Mouse (Mus musculus): ENCODE results near the gene Traf3ip1. TPM values are rescaled to one million over a fixed set of nuclear protein-coding genes. Genes with fewer than 3 reads are reported as not detected.

Gene Traf3ip1
- polyA plus RNA-seq, 1 experiment from 2014 or later: 6.5 TPM

GRCm38 (mm10) chr1:91484011-91484346 lies 10.5 kb upstream of the Traf3ip1 start:
- Histone ChIP-seq H3K4me1 (replicated peaks; ENCODE audit: control insufficient read depth, insufficient read depth, low read length) (no peaks in the 10 kb centered on the region), H3K4me2 (replicated peaks) (no peak overlapping the region), H3K27me3 (ENCODE audit: control insufficient read depth, insufficient read depth, low read length) (no peaks in the 10 kb centered on the region), H3K9ac (no peak overlapping the region), H3K36me3 (replicated peaks; ENCODE audit: control insufficient read depth, insufficient read depth) (no peaks in the 10 kb centered on the region), H3K4me3 (replicated peaks; ENCODE audit: low read length) (no peak overlapping the region), H3K27ac (no peak overlapping the region), H3K9me3 (ENCODE audit: control insufficient read depth, low read length) (no peaks in the 10 kb centered on the region)
- ATAC-seq (ENCODE audit: low FRiP score) (no peak), DNase-seq (ENCODE audit: low spot score) (no peak)
- 71% methylated on average over 5 of the region's 5 CpGs for WGBS

GRCm38 (mm10) chr1:91485422-91485821 lies 9.0 kb upstream of the Traf3ip1 start:
- no peaks in the 10 kb centered on the region for H3K27me3 ChIP-seq (ENCODE audit: control insufficient read depth, insufficient read depth, low read length)
- ATAC-seq (ENCODE audit: low FRiP score) (no peak), DNase-seq (ENCODE audit: low spot score) (no peak)
- no peak overlapping the region for H3K27ac ChIP-seq
- no peak overlapping the region for H3K9ac ChIP-seq
- no peaks in the 10 kb centered on the region for H3K36me3 ChIP-seq (replicated peaks; ENCODE audit: control insufficient read depth, insufficient read depth)
- H3K4me3 ChIP-seq (replicated peaks; ENCODE audit: low read length): no peak overlapping the region
- no peak overlapping the region for H3K4me2 ChIP-seq (replicated peaks)
- no peaks in the 10 kb centered on the region for H3K9me3 ChIP-seq (ENCODE audit: control insufficient read depth, low read length)
- no peaks in the 10 kb centered on the region for H3K4me1 ChIP-seq (replicated peaks; ENCODE audit: control insufficient read depth, insufficient read depth, low read length)
- 73% methylated on average over 3 of the region's 3 CpGs for WGBS

- Histone ChIP-seq H3K9me3 (ENCODE audit: control insufficient read depth, low read length) (no peaks in the 10 kb centered on the region), H3K4me2 (replicated peaks) (no peak overlapping the region), H3K9ac (no peak overlapping the region), H3K4me1 (replicated peaks; ENCODE audit: control insufficient read depth, insufficient read depth, low read length) (no peaks in the 10 kb centered on the region), H3K27me3 (ENCODE audit: control insufficient read depth, insufficient read depth, low read length) (no peaks in the 10 kb centered on the region), H3K36me3 (replicated peaks; ENCODE audit: control insufficient read depth, insufficient read depth) (no peaks in the 10 kb centered on the region), H3K27ac (no peak overlapping the region), H3K4me3 (replicated peaks; ENCODE audit: low read length) (no peak overlapping the region)
- no peak for DNase-seq (ENCODE audit: low spot score)
- 79% methylated on average over 3 of the region's 3 CpGs for WGBS
- no peak for ATAC-seq (ENCODE audit: low FRiP score)
Measured at GRCm38 (mm10) chr1:91486165-91486564, 8.3 kb upstream of the Traf3ip1 start.

GRCm38 (mm10) chr1:91490322-91490721 lies 4.1 kb upstream of the Traf3ip1 start:
- no peak for ATAC-seq (ENCODE audit: low FRiP score)
- no peak for DNase-seq (ENCODE audit: low spot score)
- no peak overlapping the region for H3K9ac ChIP-seq
- no peaks in the 10 kb centered on the region for H3K36me3 ChIP-seq (replicated peaks; ENCODE audit: control insufficient read depth, insufficient read depth)
- H3K4me1 ChIP-seq (replicated peaks; ENCODE audit: control insufficient read depth, insufficient read depth, low read length): peaks cover 3% of the 10 kb centered on the region
- H3K4me2 ChIP-seq (replicated peaks): no peak overlapping the region
- H3K27ac ChIP-seq: no peak overlapping the region
- H3K27me3 ChIP-seq (ENCODE audit: control insufficient read depth, insufficient read depth, low read length): no peaks in the 10 kb centered on the region
- H3K4me3 ChIP-seq (replicated peaks; ENCODE audit: low read length): no peak overlapping the region
- whole genome bisulfite sequencing: 64% methylated on average over 1 of the region's 1 CpGs
- no peaks in the 10 kb centered on the region for H3K9me3 ChIP-seq (ENCODE audit: control insufficient read depth, low read length)

- no peaks in the 10 kb centered on the region for H3K27me3 ChIP-seq (ENCODE audit: control insufficient read depth, insufficient read depth, low read length)
- peaks cover 10% of the 10 kb centered on the region for H3K4me1 ChIP-seq (replicated peaks; ENCODE audit: control insufficient read depth, insufficient read depth, low read length)
- no peaks in the 10 kb centered on the region for H3K9me3 ChIP-seq (ENCODE audit: control insufficient read depth, low read length)
- H3K27ac ChIP-seq: no peak overlapping the region
- ATAC-seq (ENCODE audit: low FRiP score) (no peak), DNase-seq (ENCODE audit: low spot score) (no peak)
- no peak overlapping the region for H3K4me2 ChIP-seq (replicated peaks)
- H3K9ac ChIP-seq: no peak overlapping the region
- H3K4me3 ChIP-seq (replicated peaks; ENCODE audit: low read length): no peak overlapping the region
- no peaks in the 10 kb centered on the region for H3K36me3 ChIP-seq (replicated peaks; ENCODE audit: control insufficient read depth, insufficient read depth)
- WGBS: 9% methylated on average over 2 of the region's 2 CpGs
Measured at GRCm38 (mm10) chr1:91492740-91493139, 1.7 kb upstream of the Traf3ip1 start.

GRCm38 (mm10) chr1:91493938-91494337 lies 509 bp upstream of the Traf3ip1 start:
- no peaks in the 10 kb centered on the region; the same call in 1 of the 2 replicates for H3K36me3 ChIP-seq (replicated peaks; ENCODE audit: control insufficient read depth, insufficient read depth)
- H3K4me2 ChIP-seq (replicated peaks): peak overlapping the region; percentile 93
- WGBS: 56% methylated on average over 3 of the region's 3 CpGs
- no peak overlapping the region for H3K27ac ChIP-seq
- peak overlapping the region; percentile 88; the same call in 1 of the 2 replicates for H3K9ac ChIP-seq
- DNase-seq (ENCODE audit: low spot score) (no peak), ATAC-seq (ENCODE audit: low FRiP score) (no peak)
- H3K4me3 ChIP-seq (replicated peaks; ENCODE audit: low read length): peak overlapping the region; percentile 90
- H3K9me3 ChIP-seq (ENCODE audit: control insufficient read depth, low read length): no peaks in the 10 kb centered on the region
- H3K27me3 ChIP-seq (ENCODE audit: control insufficient read depth, insufficient read depth, low read length): no peaks in the 10 kb centered on the region
- peaks cover 10% of the 10 kb centered on the region for H3K4me1 ChIP-seq (replicated peaks; ENCODE audit: control insufficient read depth, insufficient read depth, low read length)

- ATAC-seq (ENCODE audit: low FRiP score) (no peak; the same call in 1 of the 2 replicates), DNase-seq (ENCODE audit: low spot score) (no peak)
- WGBS: 50% methylated on average over 5 of the region's 5 CpGs
- H3K4me1 ChIP-seq (replicated peaks; ENCODE audit: control insufficient read depth, insufficient read depth, low read length): peaks cover 10% of the 10 kb centered on the region
- H3K4me2 ChIP-seq (replicated peaks): peak overlapping the region; percentile 93
- peaks cover 13% of the 10 kb centered on the region for H3K36me3 ChIP-seq (replicated peaks; ENCODE audit: control insufficient read depth, insufficient read depth)
- H3K9me3 ChIP-seq (ENCODE audit: control insufficient read depth, low read length): no peaks in the 10 kb centered on the region
- H3K27ac ChIP-seq: no peak overlapping the region
- no peaks in the 10 kb centered on the region for H3K27me3 ChIP-seq (ENCODE audit: control insufficient read depth, insufficient read depth, low read length)
- H3K4me3 ChIP-seq (replicated peaks; ENCODE audit: low read length): peak overlapping the region; percentile 90
- peak overlapping the region; percentile 88 for H3K9ac ChIP-seq
Measured at GRCm38 (mm10) chr1:91495321-91495720, 874 bp downstream of the Traf3ip1 start.

- ATAC-seq (ENCODE audit: low FRiP score) (no peak), DNase-seq (ENCODE audit: low spot score) (no peak)
- WGBS: 93% methylated on average over 6 of the region's 6 CpGs
- Histone ChIP-seq H3K36me3 (replicated peaks; ENCODE audit: control insufficient read depth, insufficient read depth) (peaks cover 44% of the 10 kb centered on the region), H3K27ac (no peak overlapping the region), H3K27me3 (ENCODE audit: control insufficient read depth, insufficient read depth, low read length) (no peaks in the 10 kb centered on the region), H3K4me1 (replicated peaks; ENCODE audit: control insufficient read depth, insufficient read depth, low read length) (peaks cover 10% of the 10 kb centered on the region), H3K4me2 (replicated peaks) (no peak overlapping the region), H3K9me3 (ENCODE audit: control insufficient read depth, low read length) (no peaks in the 10 kb centered on the region), H3K9ac (no peak overlapping the region), H3K4me3 (replicated peaks; ENCODE audit: low read length) (no peak overlapping the region)
Measured at GRCm38 (mm10) chr1:91498579-91498978, 4.1 kb downstream of the Traf3ip1 start.

- no peak for DNase-seq (ENCODE audit: low spot score)
- H3K4me1 ChIP-seq (replicated peaks; ENCODE audit: control insufficient read depth, insufficient read depth, low read length): no peaks in the 10 kb centered on the region
- H3K36me3 ChIP-seq (replicated peaks; ENCODE audit: control insufficient read depth, insufficient read depth): peaks cover 86% of the 10 kb centered on the region
Measured at GRCm38 (mm10) chr1:91504615-91505014, 10.2 kb downstream of the Traf3ip1 start.

GRCm38 (mm10) chr1:91514916-91515315 lies 20.5 kb downstream of the Traf3ip1 start:
- H3K27me3 ChIP-seq (ENCODE audit: control insufficient read depth, insufficient read depth, low read length): no peaks in the 10 kb centered on the region
- H3K9me3 ChIP-seq (ENCODE audit: control insufficient read depth, low read length): no peaks in the 10 kb centered on the region
- H3K4me1 ChIP-seq (replicated peaks; ENCODE audit: control insufficient read depth, insufficient read depth, low read length): no peaks in the 10 kb centered on the region
- no peak overlapping the region for H3K4me3 ChIP-seq (replicated peaks; ENCODE audit: low read length)
- H3K27ac ChIP-seq: no peak overlapping the region
- 81% methylated on average over 11 of the region's 11 CpGs for whole genome bisulfite sequencing
- DNase-seq (ENCODE audit: low spot score) (no peak), ATAC-seq (ENCODE audit: low FRiP score) (no peak)
- peaks cover 61% of the 10 kb centered on the region for H3K36me3 ChIP-seq (replicated peaks; ENCODE audit: control insufficient read depth, insufficient read depth)
- H3K4me2 ChIP-seq (replicated peaks): no peak overlapping the region
- H3K9ac ChIP-seq: no peak overlapping the region

More at GRCm38 (mm10) chr1:91504615-91505014, 10.2 kb downstream of the Traf3ip1 start:
- no peaks in the 10 kb centered on the region for H3K27me3 ChIP-seq (ENCODE audit: control insufficient read depth, insufficient read depth, low read length)
- no peak overlapping the region for H3K27ac ChIP-seq
- H3K9me3 ChIP-seq (ENCODE audit: control insufficient read depth, low read length): no peaks in the 10 kb centered on the region
- no peak overlapping the region for H3K9ac ChIP-seq
- H3K4me2 ChIP-seq (replicated peaks): no peak overlapping the region
- no peak for ATAC-seq (ENCODE audit: low FRiP score)
- WGBS: 88% methylated on average over 3 of the region's 3 CpGs
- no peak overlapping the region for H3K4me3 ChIP-seq (replicated peaks; ENCODE audit: low read length)
